In the genomic region with DNA sequence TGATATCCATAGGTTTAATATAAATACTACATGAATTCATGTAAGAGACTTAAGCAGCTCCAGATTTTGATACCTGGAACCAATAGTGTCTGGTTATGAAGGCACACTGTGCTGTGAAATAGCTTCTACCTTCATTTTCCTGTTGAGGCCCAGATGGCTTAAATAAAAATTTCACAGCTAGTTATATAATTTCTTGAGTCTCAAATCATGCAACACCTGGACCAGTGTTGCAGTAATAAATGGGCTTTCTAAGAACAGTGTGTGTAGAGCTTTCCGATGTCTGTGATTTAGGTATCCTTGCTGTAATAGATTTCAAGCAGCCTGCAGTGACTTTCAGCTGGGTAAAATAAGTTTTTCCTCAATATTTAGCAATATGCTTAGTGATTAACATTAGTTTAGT, we compare ENCODE assay signal across 26 mouse cellular contexts.
"Had no signal": no experiment of that assay in that cellular context is flagged by ENCODE, and none has a peak within 500 bp of the region (broad histone marks: within the 10 kb centered on the region; RNA-seq: fewer than 3 reads in every experiment).

No protein-coding gene starts in this region.

- H3K4me2 ChIP-seq: embryonic facial prominence, embryonic 12.5 days; embryonic facial prominence, embryonic 13.5 days; embryonic facial prominence, embryonic 15.5 days; forebrain, embryonic 12.5 days; forebrain, embryonic 13.5 days; forebrain, embryonic 15.5 days had no signal

- H3K27me3 ChIP-seq: embryonic facial prominence, embryonic 12.5 days; embryonic facial prominence, embryonic 13.5 days; embryonic facial prominence, embryonic 15.5 days; forebrain, embryonic 12.5 days; forebrain, embryonic 13.5 days; forebrain, embryonic 15.5 days had no signal

- H3K36me3 ChIP-seq: embryonic facial prominence, embryonic 10.5 days; embryonic facial prominence, embryonic 12.5 days; embryonic facial prominence, embryonic 13.5 days; embryonic facial prominence, embryonic 15.5 days; forebrain, embryonic 10.5 days; forebrain, embryonic 12.5 days; forebrain, embryonic 15.5 days had no signal

- H3K9ac ChIP-seq: embryonic facial prominence, embryonic 12.5 days; embryonic facial prominence, embryonic 13.5 days; embryonic facial prominence, embryonic 15.5 days; forebrain, embryonic 12.5 days; forebrain, embryonic 13.5 days; forebrain, embryonic 15.5 days; forebrain, postnatal 0 days had no signal

- ATAC-seq: forebrain, embryonic 13.5 days; forebrain, embryonic 14.5 days; forebrain, embryonic 15.5 days; forebrain, embryonic 16.5 days; forebrain, postnatal 0 days had no signal

- H3K4me1 ChIP-seq: embryonic facial prominence, embryonic 10.5 days; embryonic facial prominence, embryonic 12.5 days; embryonic facial prominence, embryonic 13.5 days; embryonic facial prominence, embryonic 15.5 days; forebrain, embryonic 10.5 days; forebrain, embryonic 12.5 days; forebrain, embryonic 13.5 days; forebrain, embryonic 15.5 days had no signal

- H3K27ac ChIP-seq: embryonic facial prominence, embryonic 10.5 days; embryonic facial prominence, embryonic 12.5 days; embryonic facial prominence, embryonic 13.5 days; embryonic facial prominence, embryonic 15.5 days; forebrain, embryonic 10.5 days; forebrain, embryonic 12.5 days; forebrain, embryonic 13.5 days; forebrain, embryonic 15.5 days; gastrocnemius, adult 2 months; heart, adult 2 months had no signal

- H3K4me3 ChIP-seq: embryonic facial prominence, embryonic 10.5 days; embryonic facial prominence, embryonic 12.5 days; embryonic facial prominence, embryonic 13.5 days; embryonic facial prominence, embryonic 15.5 days; erythroblast, embryonic 14.5 days; forebrain, embryonic 10.5 days; forebrain, embryonic 12.5 days; forebrain, embryonic 13.5 days; forebrain, embryonic 15.5 days; gastrocnemius, adult 2 months; heart, adult 2 months had no signal

- DNase-seq: cerebellum, adult 2 months; cerebellum, adult 8-10 months; cerebellum, adult 9-10 months; cerebellum, adult 9-11 months; cerebellum, postnatal 25 days; cerebellum, postnatal 36 days; embryo, embryonic 11 days; forebrain, postnatal 0 days; gastrocnemius, adult 2 months; gastrocnemius, postnatal 10 days; gastrocnemius, postnatal 14 days; gastrocnemius, postnatal 25 days; gastrocnemius, postnatal 36 days; heart, adult 18-20 months; heart, adult 2 months had no signal

- H3K9me3 ChIP-seq: embryonic facial prominence, embryonic 10.5 days; embryonic facial prominence, embryonic 12.5 days; embryonic facial prominence, embryonic 13.5 days; embryonic facial prominence, embryonic 15.5 days; forebrain, embryonic 10.5 days; forebrain, embryonic 12.5 days; forebrain, embryonic 13.5 days; forebrain, embryonic 15.5 days had no signal
